Mouse (Mus musculus): ENCODE data around the gene Ankef1.

Gene Ankef1

DNA sequence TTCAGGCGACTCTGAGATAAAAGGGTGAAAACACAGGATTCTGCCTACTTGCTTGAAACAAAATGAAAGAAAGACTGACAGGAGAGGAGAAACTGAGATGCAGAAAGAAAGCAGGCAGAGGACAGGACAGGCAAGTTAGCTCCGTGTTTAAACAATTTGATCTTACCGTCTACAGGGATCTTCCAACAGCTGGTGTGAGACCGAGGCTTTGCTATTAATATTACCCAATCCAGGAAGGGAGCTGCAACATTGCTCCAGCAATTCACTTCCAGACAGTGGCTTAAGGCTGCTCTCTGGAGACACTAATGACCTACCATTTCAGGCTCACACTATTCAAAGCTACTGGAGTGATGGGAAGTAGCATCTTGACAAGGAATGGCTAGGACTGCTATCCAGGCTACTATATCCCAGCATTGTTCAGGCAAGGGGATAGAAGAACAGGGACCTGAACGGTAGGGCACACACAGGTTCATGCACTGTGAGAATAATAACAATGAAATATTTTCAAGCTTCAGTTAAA, 99.0 kb downstream of the Ankef1 start:
- DNase-seq (ENCODE audit: low read depth in 1 of 2, low spot score in 2 of 2) = no peak

DNA sequence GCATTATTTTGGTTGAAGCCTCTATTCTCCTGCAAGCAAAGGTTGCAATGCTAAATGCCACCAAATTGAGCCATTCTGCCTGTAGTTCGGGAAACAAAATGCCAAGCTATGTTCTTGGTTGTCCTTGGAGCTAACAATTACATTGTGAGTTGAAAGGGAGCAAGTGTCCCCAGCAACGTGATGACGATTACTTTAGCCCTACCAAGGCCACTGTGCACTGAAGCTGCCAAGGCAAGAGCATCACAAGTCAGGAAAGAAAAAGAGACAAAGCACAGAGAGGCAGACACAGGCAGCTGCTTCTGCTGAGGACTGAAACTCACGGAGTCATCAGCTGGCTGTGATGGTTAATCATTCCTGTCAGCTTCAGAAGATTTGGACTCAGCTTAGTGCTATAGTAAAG, 99.5 kb downstream of the Ankef1 start:
- no peak for DNase-seq (ENCODE audit: low read depth in 1 of 2, low spot score in 2 of 2)

All from monocyte, adult 2 months (primary cell).